Mouse (Mus musculus) hindbrain, embryonic 11.5 days (tissue): ENCODE measurements around the gene Hmg20a. TPM values are rescaled to one million over a fixed set of nuclear protein-coding genes. Genes with fewer than 3 reads are reported as not detected.

Experiments
- ATAC-seq: fragments of 200-750 bp; cut with Nextera tagmentation; 2 replicates; pipeline ENCODE4 v1.8.0; 2017; ENCODE audit warnings: mild to moderate bottlenecking, moderate TSS enrichment, moderate library complexity; ENCODE audit not compliant: low FRiP score
- DNase-seq: peaks from one replicate; pipeline ENCODE4 v3.0.0-alpha.2; 2015; ENCODE audit warnings: low spot score
- H3K27ac ChIP-seq: fragments of 300-500 bp; sonication (generic); 2 replicates; pipeline ENCODE4 v1.5.1; 2014; ENCODE audit warnings: mild to moderate bottlenecking, low read depth, low read length
- H3K27me3 ChIP-seq: fragments of 300-500 bp; sonication (generic); 2 replicates; pipeline ENCODE4 v1.6.1; 2014; ENCODE audit warnings: mild to moderate bottlenecking, low read length, moderate library complexity, mixed read lengths; ENCODE audit not compliant: control insufficient read depth, insufficient read depth
- H3K36me3 ChIP-seq: fragments of 300-500 bp; sonication (generic); 2 replicates; pipeline ENCODE4 v1.6.1; 2014; ENCODE audit warnings: mild to moderate bottlenecking, low read length, moderate library complexity, mixed read lengths; ENCODE audit not compliant: control insufficient read depth, insufficient read depth
- H3K4me1 ChIP-seq: fragments of 300-500 bp; sonication (generic); replicated peaks from 2 replicates; pipeline ENCODE4 v1.6.1; 2014; ENCODE audit warnings: low read length, mixed read lengths; ENCODE audit not compliant: control insufficient read depth, insufficient read depth
- H3K4me2 ChIP-seq: fragments of 300-500 bp; sonication (generic); replicated peaks from 2 replicates; pipeline ENCODE4 v1.6.1; 2014; ENCODE audit warnings: mild to moderate bottlenecking, low read depth, low read length
- H3K4me3 ChIP-seq: fragments of 300-500 bp; sonication (generic); 2 replicates; pipeline ENCODE4 v1.5.1; 2014; ENCODE audit warnings: low read depth, low read length
- H3K9ac ChIP-seq: fragments of 300-500 bp; sonication (generic); 2 replicates; pipeline ENCODE4 v1.6.1; 2014; ENCODE audit warnings: low read depth, low read length
- H3K9me3 ChIP-seq: fragments of 300-500 bp; sonication (generic); 2 replicates; pipeline ENCODE4 v1.6.1; 2016; ENCODE audit warnings: low read length; ENCODE audit not compliant: control insufficient read depth
- WGBS: fragments of 180-500 bp; shearing (Covaris S2); extraction: QIAGEN DNeasy Blood & Tissue Kit; methylation state at CpG from one replicate; pipeline ENCODE4 v1.1.7; 2014; 5-methylcytosine and 5-hydroxymethylcytosine counted together
- polyA plus RNA-seq: library from polyadenylated mRNA; unstranded; fragments of >200 nt; fragmentation: Nextera tagmentation; extraction: Ambion mirVana; gene quantifications from 2 replicates; pipeline ENCODE4 v1.2.1, GENCODE M21; 2014

The Hmg20a gene
- polyA plus RNA-seq, result 72.9 and 76.2 TPM in 2 replicates

GRCm38 (mm10) chr9:56417948-56418737 is at the start of gene Hmg20a, which contains the start of gene Peak1:
Gene Hmg20a (plus strand): TSS chr9:56418609.
Gene Peak1 (minus strand): TSS chr9:56418067.
- peak; percentile 96 for ATAC-seq
- Histone ChIP-seq H3K4me2 (peak within 1 kb of the TSS; percentile 68), H3K9ac (peak within 1 kb of the TSS; percentile 80)

DNA sequence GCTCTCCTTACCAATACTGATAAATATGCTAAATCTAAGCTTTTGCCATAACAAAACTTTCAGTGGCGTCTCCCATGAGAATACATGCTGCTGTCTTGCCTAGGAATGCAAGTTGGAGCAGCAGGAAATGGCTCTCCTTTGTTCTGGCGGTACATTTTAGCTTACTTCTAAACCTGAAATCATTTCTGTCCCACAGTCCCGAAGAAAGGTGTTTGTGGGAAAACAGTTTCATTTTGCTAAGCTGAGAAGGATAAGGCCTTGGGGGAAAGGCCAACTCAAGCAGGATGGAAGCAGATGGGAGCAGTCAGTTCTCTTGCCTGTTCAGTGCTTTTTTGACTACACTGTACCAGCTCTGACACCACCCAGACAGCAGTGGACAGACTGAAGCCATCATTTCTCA is 49.6 kb upstream of the Hmg20a start:
- Histone ChIP-seq H3K4me1 (no peaks in the 10 kb centered on the region), H3K9me3 (no peaks in the 10 kb centered on the region), H3K27ac (no peak overlapping the region), H3K9ac (no peak overlapping the region), H3K27me3 (no peaks in the 10 kb centered on the region), H3K4me2 (no peak overlapping the region), H3K36me3 (no peaks in the 10 kb centered on the region), H3K4me3 (no peak overlapping the region)
- 59% methylated on average over 3 of the region's 3 CpGs for WGBS
- DNase-seq (no peak), ATAC-seq (no peak)

More at GRCm38 (mm10) chr9:56417948-56418737, at the start of gene Hmg20a, which contains the start of gene Peak1:
- Histone ChIP-seq H3K27me3 (no peaks in the 10 kb centered on the region), H3K36me3 (no peaks in the 10 kb centered on the region), H3K9me3 (no peaks in the 10 kb centered on the region), H3K4me3 (peak within 1 kb of the TSS; percentile 69), H3K4me1 (0 out of 2 replicates have a peak, but pooled peaks cover 2% of the 10 kb centered on the region), H3K27ac (peak within 1 kb of the TSS; percentile 85)
- under 1% methylated on average over 52 of the region's 59 CpGs for WGBS
- peak; percentile 100 for DNase-seq

GRCm38 (mm10) chr9:56370710-56371109 is 47.7 kb upstream of the Hmg20a start:
- Histone ChIP-seq H3K9me3 (no peaks in the 10 kb centered on the region), H3K27me3 (no peaks in the 10 kb centered on the region), H3K9ac (no peak overlapping the region), H3K4me2 (no peak overlapping the region), H3K4me1 (no peaks in the 10 kb centered on the region), H3K4me3 (no peak overlapping the region), H3K36me3 (no peaks in the 10 kb centered on the region), H3K27ac (no peak overlapping the region)
- ATAC-seq (no peak), DNase-seq (no peak)
- WGBS, result 68% methylated on average over 5 of the region's 5 CpGs

- Histone ChIP-seq H3K9ac (no peak overlapping the region), H3K4me1 (no peaks in the 10 kb centered on the region), H3K27ac (no peak overlapping the region), H3K27me3 (no peaks in the 10 kb centered on the region), H3K9me3 (no peaks in the 10 kb centered on the region), H3K4me3 (no peak overlapping the region), H3K36me3 (no peaks in the 10 kb centered on the region), H3K4me2 (no peak overlapping the region)
- 84% methylated on average over 4 of the region's 4 CpGs for WGBS
- ATAC-seq (no peak), DNase-seq (no peak)
These were observed 44.0 kb upstream of the Hmg20a start for GRCm38 (mm10) chr9:56374401-56374800.

GRCm38 (mm10) chr9:56382786-56383185 is 35.6 kb upstream of the Hmg20a start:
- Histone ChIP-seq H3K27me3 (no peaks in the 10 kb centered on the region), H3K4me3 (no peak overlapping the region), H3K36me3 (no peaks in the 10 kb centered on the region), H3K9ac (no peak overlapping the region), H3K4me2 (no peak overlapping the region), H3K27ac (no peak overlapping the region), H3K9me3 (no peaks in the 10 kb centered on the region), H3K4me1 (no peaks in the 10 kb centered on the region)
- no peak for ATAC-seq
- WGBS, result 89% methylated on average over 1 of the region's 1 CpGs
- DNase-seq, result no peak

GRCm38 (mm10) chr9:56392857-56393256 is 25.6 kb upstream of the Hmg20a start:
- Histone ChIP-seq H3K27me3 (no peaks in the 10 kb centered on the region), H3K4me2 (no peak overlapping the region), H3K9ac (no peak overlapping the region), H3K27ac (no peak overlapping the region), H3K36me3 (no peaks in the 10 kb centered on the region), H3K4me3 (no peak overlapping the region), H3K9me3 (no peaks in the 10 kb centered on the region), H3K4me1 (no peaks in the 10 kb centered on the region)
- DNase-seq, result no peak
- ATAC-seq, result no peak
- 89% methylated on average over 3 of the region's 3 CpGs for WGBS

DNA sequence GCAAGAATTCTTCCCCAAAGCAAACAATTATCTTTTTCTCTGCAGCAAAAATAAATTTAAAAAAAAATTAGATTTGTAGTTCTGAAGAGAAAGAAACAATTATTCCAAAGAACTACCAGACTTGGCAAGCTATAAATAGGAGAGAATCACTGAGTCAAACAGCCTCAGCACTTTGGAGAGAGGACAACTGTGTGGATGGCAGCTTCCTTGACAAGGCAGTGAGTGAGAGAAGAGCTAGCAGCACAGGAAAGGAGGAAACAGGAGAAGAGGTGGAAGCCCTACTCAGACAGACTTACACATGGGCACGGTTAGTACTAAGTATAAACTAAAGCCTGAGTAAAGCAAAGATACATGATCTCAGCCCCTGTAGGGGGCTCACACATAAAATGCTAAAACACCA is 22.1 kb upstream of the Hmg20a start:
- no peak overlapping the region for H3K27ac ChIP-seq
- WGBS, result 81% methylated on average over 1 of the region's 1 CpGs
- H3K4me2 ChIP-seq, result no peak overlapping the region

GRCm38 (mm10) chr9:56404619-56405018 is 13.8 kb upstream of the Hmg20a start:
- ATAC-seq, result no peak
- no peak overlapping the region for H3K9ac ChIP-seq
- WGBS, result 83% methylated on average over 4 of the region's 4 CpGs

More for the DNA sequence above, 22.1 kb upstream of the Hmg20a start:
- H3K9me3 ChIP-seq, result no peaks in the 10 kb centered on the region
- H3K9ac ChIP-seq, result no peak overlapping the region
- H3K4me3 ChIP-seq, result no peak overlapping the region
- no peaks in the 10 kb centered on the region for H3K36me3 ChIP-seq
- H3K27me3 ChIP-seq, result no peaks in the 10 kb centered on the region
- DNase-seq, result no peak
- no peaks in the 10 kb centered on the region for H3K4me1 ChIP-seq
- ATAC-seq, result no peak

GRCm38 (mm10) chr9:56409928-56410327 is 8.5 kb upstream of the Hmg20a start:
- H3K4me3 ChIP-seq, result no peak overlapping the region
- no peak for ATAC-seq
- 91% methylated on average over 2 of the region's 2 CpGs for WGBS
- no peak overlapping the region for H3K27ac ChIP-seq
- H3K9me3 ChIP-seq, result no peaks in the 10 kb centered on the region
- H3K4me1 ChIP-seq, result no peaks in the 10 kb centered on the region
- H3K36me3 ChIP-seq, result no peaks in the 10 kb centered on the region
- no peaks in the 10 kb centered on the region for H3K27me3 ChIP-seq
- DNase-seq, result no peak
- no peak overlapping the region for H3K9ac ChIP-seq
- H3K4me2 ChIP-seq, result no peak overlapping the region

More at GRCm38 (mm10) chr9:56404619-56405018, 13.8 kb upstream of the Hmg20a start:
- H3K27me3 ChIP-seq, result no peaks in the 10 kb centered on the region
- no peaks in the 10 kb centered on the region for H3K9me3 ChIP-seq
- H3K27ac ChIP-seq, result no peak overlapping the region
- no peak overlapping the region for H3K4me3 ChIP-seq
- H3K4me2 ChIP-seq, result no peak overlapping the region
- DNase-seq, result no peak
- H3K36me3 ChIP-seq, result no peaks in the 10 kb centered on the region
- no peaks in the 10 kb centered on the region for H3K4me1 ChIP-seq
